Mouse (Mus musculus) layer of hippocampus, postnatal 10 days (tissue): ENCODE measurements around the gene Irf2bp2. TPM values are rescaled to one million over a fixed set of nuclear protein-coding genes. Genes with fewer than 3 reads are reported as not detected.

ENCODE experiments used
- DNase-seq, 2 experiments: peaks; one replicate each; pipeline ENCODE4 v3.0.0; 2021; ENCODE audit warnings: low spot score in 2 of 2
- total RNA-seq, 2 experiments: library from RNA; stranded (reverse); gene quantifications; 2 replicates each; pipeline ENCODE4 v1.2.3; 2021

Gene Irf2bp2
- total RNA-seq, 2 experiments from 2014 or later = 57.0 to 63.1 TPM

- no peak for DNase-seq
These were observed 23.2 kb downstream of the Irf2bp2 start for GRCm38 (mm10) chr8:126570521-126571040.

GRCm38 (mm10) chr8:126570046-126570445 lies 23.7 kb downstream of the Irf2bp2 start:
- no peak for DNase-seq

GRCm38 (mm10) chr8:126569638-126570037 lies 24.1 kb downstream of the Irf2bp2 start:
- DNase-seq = no peak

GRCm38 (mm10) chr8:126567674-126568073 lies 26.1 kb downstream of the Irf2bp2 start:
- DNase-seq = no peak

- DNase-seq = peak; percentile 59 to 62
These were observed 27.2 kb downstream of the Irf2bp2 start for GRCm38 (mm10) chr8:126566446-126567062.

GRCm38 (mm10) chr8:126565954-126566445 lies 27.8 kb downstream of the Irf2bp2 start:
- peak in 1 of 2 experiments; percentile 42 for DNase-seq

GRCm38 (mm10) chr8:126565231-126565781 lies 28.5 kb downstream of the Irf2bp2 start:
- DNase-seq = no peak

- DNase-seq = no peak
These were observed 29.1 kb downstream of the Irf2bp2 start for GRCm38 (mm10) chr8:126564551-126565154.

- no peak for DNase-seq
These were observed 32.4 kb downstream of the Irf2bp2 start for GRCm38 (mm10) chr8:126561316-126561841.

GRCm38 (mm10) chr8:126558400-126558953 lies 35.3 kb downstream of the Irf2bp2 start:
- DNase-seq = no peak

GRCm38 (mm10) chr8:126557403-126557802 lies 36.4 kb downstream of the Irf2bp2 start:
- no peak for DNase-seq

GRCm38 (mm10) chr8:126556691-126557090 lies 37.1 kb downstream of the Irf2bp2 start:
- no peak for DNase-seq

- no peak for DNase-seq
These were observed 39.0 kb downstream of the Irf2bp2 start for GRCm38 (mm10) chr8:126554741-126555140.

GRCm38 (mm10) chr8:126551871-126552270 lies 41.9 kb downstream of the Irf2bp2 start:
- DNase-seq = no peak

- DNase-seq = no peak
These were observed 42.8 kb downstream of the Irf2bp2 start for GRCm38 (mm10) chr8:126550944-126551357.

- DNase-seq = peak in 1 of 2 experiments; percentile 38
These were observed 45.9 kb downstream of the Irf2bp2 start for GRCm38 (mm10) chr8:126547841-126548240.

GRCm38 (mm10) chr8:126547361-126547760 lies 46.4 kb downstream of the Irf2bp2 start:
- DNase-seq = no peak

- DNase-seq = no peak
These were observed 47.3 kb downstream of the Irf2bp2 start for GRCm38 (mm10) chr8:126546480-126546879.

- peak in 1 of 2 experiments; percentile 42 for DNase-seq
These were observed 50.4 kb downstream of the Irf2bp2 start for GRCm38 (mm10) chr8:126543407-126543806.

- DNase-seq = no peak
These were observed 51.0 kb downstream of the Irf2bp2 start for GRCm38 (mm10) chr8:126542757-126543156.

GRCm38 (mm10) chr8:126542090-126542689 lies 51.6 kb downstream of the Irf2bp2 start:
- no peak for DNase-seq
